Mouse (Mus musculus) heart, embryonic 14.5 days (tissue): ENCODE data around the gene Gm20696. TPM values are rescaled to one million over a fixed set of nuclear protein-coding genes. Genes with fewer than 3 reads are reported as not detected.

Experiments used
- ATAC-seq: fragments of 200-750 bp; cut with Nextera tagmentation; 2 replicates; pipeline ENCODE4 v1.8.0; 2017; ENCODE audit warnings: low read depth, moderate TSS enrichment; ENCODE audit not compliant: insufficient number of reproducible peaks, insufficient read depth, low FRiP score
- H3K27ac ChIP-seq, 2 experiments: fragments of 200-500 bp in 1 of 2; fragments of 300-500 bp in 1 of 2; sonication (generic) in 1 of 2; replicated peaks in 1 of 2; 2 replicates each; pipeline ENCODE4 v1.5.1; 2012 to 2014; ENCODE audit warnings: low read depth in 2 of 2, low read length in 2 of 2, control low read depth in 1 of 2, mild to moderate bottlenecking in 1 of 2, mixed read lengths in 1 of 2; ENCODE audit not compliant: control insufficient read depth in 1 of 2, insufficient read depth in 1 of 2
- H3K27me3 ChIP-seq: fragments of 300-500 bp; sonication (generic); 2 replicates; pipeline ENCODE4 v1.6.1; 2014; ENCODE audit warnings: mild to moderate bottlenecking, low read length, control low read depth; ENCODE audit not compliant: control insufficient read depth, insufficient read depth
- H3K36me3 ChIP-seq: fragments of 300-500 bp; sonication (generic); 2 replicates; pipeline ENCODE4 v1.6.1; 2014; ENCODE audit warnings: mild to moderate bottlenecking, control low read depth, low read length, mixed read lengths; ENCODE audit not compliant: control insufficient read depth, insufficient read depth
- H3K4me1 ChIP-seq, 2 experiments: fragments of 200-500 bp in 1 of 2; fragments of 300-500 bp in 1 of 2; sonication (generic) in 1 of 2; 2 replicates each; pipeline ENCODE4 v1.6.1; 2012 to 2014; ENCODE audit warnings: low read length in 2 of 2, control low read depth in 1 of 2, mixed read lengths in 1 of 2; ENCODE audit not compliant: control insufficient read depth in 2 of 2, insufficient read depth in 2 of 2
- H3K4me2 ChIP-seq: fragments of 300-500 bp; sonication (generic); 2 replicates; pipeline ENCODE4 v1.6.1; 2014; ENCODE audit warnings: mild to moderate bottlenecking, low read length
- H3K4me3 ChIP-seq, 2 experiments: fragments of 200-500 bp in 1 of 2; fragments of 300-500 bp in 1 of 2; sonication (generic) in 1 of 2; 2 replicates each; pipeline ENCODE4 v1.5.1; 2012 to 2014; ENCODE audit warnings: low read length in 2 of 2, mild to moderate bottlenecking in 2 of 2, control low read depth in 1 of 2, low read depth in 1 of 2, moderate library complexity in 1 of 2; ENCODE audit not compliant: control insufficient read depth in 1 of 2, insufficient read depth in 1 of 2
- H3K9ac ChIP-seq: fragments of 300-500 bp; sonication (generic); 2 replicates; pipeline ENCODE4 v1.6.1; 2014; ENCODE audit warnings: mild to moderate bottlenecking, low read length
- H3K9me3 ChIP-seq: fragments of 300-500 bp; sonication (generic); 2 replicates; pipeline ENCODE4 v1.6.1; 2016; ENCODE audit warnings: low read length, control low read depth; ENCODE audit not compliant: control insufficient read depth
- WGBS: fragments of 180-500 bp; shearing (Covaris S2); extraction: QIAGEN DNeasy Blood & Tissue Kit; methylation state at CpG from one replicate; pipeline ENCODE4 v1.1.7; 2014; 5-methylcytosine and 5-hydroxymethylcytosine counted together
- polyA plus RNA-seq: library from polyadenylated mRNA; unstranded; fragments of >200 nt; fragmentation: Nextera tagmentation; extraction: Ambion mirVana; gene quantifications from 2 replicates; pipeline ENCODE4 v1.2.1, GENCODE M21; 2014

Gm20696 gene
- polyA plus RNA-seq, 1 experiment from 2014 or later = 3.9 TPM

- no peak overlapping the region for H3K4me3 ChIP-seq
- no peaks in the 10 kb centered on the region for H3K36me3 ChIP-seq
- no peak overlapping the region for H3K4me2 ChIP-seq
- no peak overlapping the region for H3K27ac ChIP-seq
- H3K9ac ChIP-seq = no peak overlapping the region
- H3K4me1 ChIP-seq = peaks cover 4 to 5% of the 10 kb centered on the region in 2 experiments; a peak in 3 of 4 replicates
- ATAC-seq = no peak
- no peaks in the 10 kb centered on the region for H3K9me3 ChIP-seq
- no peaks in the 10 kb centered on the region for H3K27me3 ChIP-seq
- 89% methylated on average over 4 of the region's 4 CpGs for WGBS
Observed at GRCm38 (mm10) chr6:99340902-99341301, 325.7 kb downstream of the Gm20696 start.

- Histone ChIP-seq H3K36me3 (no peaks in the 10 kb centered on the region), H3K27ac (no peak overlapping the region), H3K9ac (no peak overlapping the region), H3K9me3 (no peaks in the 10 kb centered on the region), H3K4me3 (no peak overlapping the region), H3K4me2 (no peak overlapping the region), H3K4me1 (peaks cover 4 to 5% of the 10 kb centered on the region in 2 experiments; a peak in 3 of 4 replicates), H3K27me3 (no peaks in the 10 kb centered on the region)
- WGBS = 91% methylated on average over 10 of the region's 10 CpGs
- no peak for ATAC-seq
Observed at GRCm38 (mm10) chr6:99339986-99340721, 326.4 kb downstream of the Gm20696 start.

- no peak overlapping the region for H3K4me3 ChIP-seq
- no peaks in the 10 kb centered on the region for H3K27me3 ChIP-seq
- no peaks in the 10 kb centered on the region for H3K36me3 ChIP-seq
- H3K27ac ChIP-seq = no peak overlapping the region
- ATAC-seq = no peak
- no peaks in the 10 kb centered on the region for H3K9me3 ChIP-seq
- H3K4me2 ChIP-seq = no peak overlapping the region
- no peak overlapping the region for H3K9ac ChIP-seq
- H3K4me1 ChIP-seq = peaks cover 4 to 5% of the 10 kb centered on the region in 2 experiments; a peak in 3 of 4 replicates
- WGBS = 66% methylated on average over 5 of the region's 5 CpGs
Observed at GRCm38 (mm10) chr6:99339343-99339620, 327.3 kb downstream of the Gm20696 start.

GRCm38 (mm10) chr6:99338593-99339342 lies 327.8 kb downstream of the Gm20696 start:
- WGBS = 65% methylated on average over 9 of the region's 9 CpGs
- no peak for ATAC-seq
- no peak overlapping the region for H3K4me2 ChIP-seq
- no peaks in the 10 kb centered on the region for H3K27me3 ChIP-seq
- H3K9me3 ChIP-seq = no peaks in the 10 kb centered on the region
- peaks cover 4 to 5% of the 10 kb centered on the region in 2 experiments; a peak in 3 of 4 replicates for H3K4me1 ChIP-seq
- H3K4me3 ChIP-seq = no peak overlapping the region
- no peaks in the 10 kb centered on the region for H3K36me3 ChIP-seq
- no peak overlapping the region for H3K9ac ChIP-seq
- no peak overlapping the region for H3K27ac ChIP-seq

- ATAC-seq = no peak
- Histone ChIP-seq H3K4me1 (peaks cover 4 to 5% of the 10 kb centered on the region in 2 experiments; a peak in 3 of 4 replicates), H3K9me3 (no peaks in the 10 kb centered on the region), H3K4me2 (no peak overlapping the region), H3K27me3 (no peaks in the 10 kb centered on the region), H3K9ac (no peak overlapping the region), H3K27ac (no peak overlapping the region), H3K4me3 (no peak overlapping the region), H3K36me3 (no peaks in the 10 kb centered on the region)
- WGBS = 50% methylated on average over 3 of the region's 3 CpGs
Observed at GRCm38 (mm10) chr6:99338174-99338573, 328.4 kb downstream of the Gm20696 start.

GRCm38 (mm10) chr6:99337575-99337974 lies 329.0 kb downstream of the Gm20696 start:
- no peaks in the 10 kb centered on the region for H3K27me3 ChIP-seq
- H3K4me3 ChIP-seq = no peak overlapping the region
- no peak overlapping the region for H3K9ac ChIP-seq
- WGBS = 60% methylated on average over 6 of the region's 6 CpGs
- H3K9me3 ChIP-seq = no peaks in the 10 kb centered on the region
- no peak overlapping the region for H3K4me2 ChIP-seq
- no peaks in the 10 kb centered on the region for H3K36me3 ChIP-seq
- peaks cover 4 to 5% of the 10 kb centered on the region in 2 experiments; a peak in 3 of 4 replicates for H3K4me1 ChIP-seq
- H3K27ac ChIP-seq = peak overlapping the region in 1 of 2 experiments; percentile 26; a peak in 2 of 4 replicates
- ATAC-seq = no peak

- 80% methylated on average over 5 of the region's 5 CpGs for WGBS
- H3K4me2 ChIP-seq = no peak overlapping the region
- H3K27me3 ChIP-seq = no peaks in the 10 kb centered on the region
- no peak overlapping the region for H3K27ac ChIP-seq
- H3K4me1 ChIP-seq = peaks cover 4 to 5% of the 10 kb centered on the region in 2 experiments; a peak in 3 of 4 replicates
- no peak overlapping the region for H3K9ac ChIP-seq
- H3K4me3 ChIP-seq = no peak overlapping the region
- H3K36me3 ChIP-seq = no peaks in the 10 kb centered on the region
- ATAC-seq = no peak
- H3K9me3 ChIP-seq = no peaks in the 10 kb centered on the region
Observed at GRCm38 (mm10) chr6:99336191-99336590, 330.4 kb downstream of the Gm20696 start.
